Mouse (Mus musculus) liver, adult (tissue): Measurements from ENCODE around the gene Rubcn.

Experiments
- GATA4 ChIP-seq: IDR thresholded peaks from 2 replicates; pipeline ENCODE4 v1.6.1; 2014; ENCODE audit warnings: mild to moderate bottlenecking, low read length; ENCODE audit not compliant: insufficient replicate concordance

The Rubcn gene

GRCm38 (mm10) chr16:32813771-32814170 is 63.8 kb downstream of the Rubcn start:
- TF ChIP-seq GATA4, result no peak

GRCm38 (mm10) chr16:32813362-32813761 is 64.2 kb downstream of the Rubcn start:
- no peak for TF ChIP-seq GATA4

DNA sequence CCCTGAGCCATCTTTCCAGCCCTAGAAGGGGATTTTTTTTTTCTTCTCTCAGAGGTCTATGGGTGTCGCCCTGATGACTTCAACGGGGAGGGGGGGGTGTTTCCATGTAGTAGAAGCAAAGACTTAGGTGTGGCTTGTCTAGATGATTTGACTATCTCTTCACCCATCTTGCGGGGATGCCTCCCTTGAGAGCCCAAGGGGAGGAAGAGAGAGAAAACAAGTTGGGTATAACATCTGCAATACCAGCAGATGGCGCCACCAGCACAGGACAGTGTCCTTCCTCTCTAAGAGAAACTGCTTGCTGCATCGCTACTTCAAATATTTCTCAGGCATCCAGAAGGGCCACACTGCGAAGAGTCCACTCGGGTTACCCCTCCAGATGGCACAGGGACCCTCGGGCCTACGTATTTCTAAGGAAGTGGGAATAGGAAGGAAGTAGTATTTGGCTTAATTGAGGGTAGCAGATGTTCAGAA is 64.6 kb downstream of the Rubcn start:
- no peak for TF ChIP-seq GATA4

DNA sequence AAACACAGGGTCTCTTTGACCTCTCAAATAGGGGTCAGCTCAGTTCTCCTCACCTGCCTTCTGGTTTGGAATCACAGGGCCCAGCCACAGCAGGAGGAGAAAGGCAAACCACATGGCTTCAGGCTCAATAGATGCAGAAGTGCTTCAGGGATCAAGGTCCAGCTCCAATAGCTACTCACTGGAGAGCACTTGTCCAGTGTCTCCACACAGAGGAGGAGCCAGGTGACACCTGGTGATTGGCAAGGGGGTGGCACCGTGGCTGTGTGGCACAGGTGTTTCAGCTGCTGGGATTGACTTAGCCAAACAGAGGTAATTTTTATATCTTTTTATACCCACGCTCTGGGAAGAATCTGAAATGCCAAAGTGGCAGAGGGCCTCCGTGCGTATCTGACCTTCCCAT is 67.2 kb downstream of the Rubcn start, which contains the start of gene Smbd1:
Gene Smbd1 (minus strand): TSS at position 157 of the 400 bp plus-strand sequence.
- TF ChIP-seq GATA4, result no peak

DNA sequence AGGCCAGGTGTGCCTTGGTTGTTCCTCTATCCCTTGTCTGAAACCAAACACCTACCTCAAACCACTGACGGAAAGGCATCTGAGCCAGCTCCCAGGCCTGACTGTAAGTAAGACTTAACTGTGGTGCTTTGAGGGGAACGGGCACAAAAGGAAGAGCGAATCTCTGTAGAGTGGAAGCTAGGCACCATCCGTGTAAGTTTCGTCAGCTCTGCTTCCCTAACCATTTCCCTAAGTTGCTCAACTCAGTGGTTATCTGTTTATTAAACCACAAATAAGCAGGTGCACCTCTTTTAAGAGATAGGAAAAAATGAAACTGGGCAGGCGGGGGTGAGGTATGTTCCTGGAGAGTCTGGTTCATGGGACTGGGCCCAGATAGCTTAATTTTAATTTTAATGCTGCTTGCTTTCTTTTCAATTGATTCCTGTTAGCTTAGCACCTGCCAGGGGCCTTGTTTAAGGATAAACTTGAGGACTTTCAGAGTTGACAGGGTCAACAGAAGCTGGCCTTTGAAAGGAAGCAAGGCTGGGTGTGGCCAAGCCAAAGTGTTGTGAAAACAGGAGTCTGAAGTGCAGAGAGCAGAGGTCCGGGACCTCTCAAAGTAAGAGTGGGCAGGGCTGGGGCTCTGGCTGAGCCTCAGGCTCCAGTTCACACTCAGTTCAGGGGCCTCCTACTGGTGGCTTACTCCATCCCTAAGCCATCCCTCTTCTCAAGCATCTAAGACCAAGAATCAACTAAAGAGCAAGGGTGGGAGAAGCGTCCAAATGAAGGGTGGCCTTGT is 70.0 kb downstream of the Rubcn start:
- TF ChIP-seq GATA4, result 0 out of 2 replicates have a peak, but pooled peaks have one; percentile 16

DNA sequence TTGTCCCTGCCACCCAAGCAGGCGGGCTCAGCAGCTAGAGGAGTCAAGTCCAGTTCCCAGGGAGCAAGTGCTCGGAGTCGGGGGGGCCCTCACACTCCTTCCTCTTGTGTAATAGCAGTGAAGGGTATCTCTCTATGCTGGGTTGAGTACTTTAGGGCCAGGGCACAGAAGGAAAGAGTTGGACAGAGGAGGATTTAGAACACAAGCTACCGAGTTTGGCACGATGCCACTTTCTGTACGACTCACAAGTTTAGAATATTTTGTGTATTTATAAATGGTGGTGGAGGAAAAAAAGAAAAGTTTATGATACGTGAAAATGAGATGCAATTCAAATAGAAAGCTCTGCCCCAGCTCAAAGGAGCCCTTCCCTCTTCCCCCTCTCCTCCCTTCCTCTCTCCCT is 72.4 kb downstream of the Rubcn start:
- no peak for TF ChIP-seq GATA4

DNA sequence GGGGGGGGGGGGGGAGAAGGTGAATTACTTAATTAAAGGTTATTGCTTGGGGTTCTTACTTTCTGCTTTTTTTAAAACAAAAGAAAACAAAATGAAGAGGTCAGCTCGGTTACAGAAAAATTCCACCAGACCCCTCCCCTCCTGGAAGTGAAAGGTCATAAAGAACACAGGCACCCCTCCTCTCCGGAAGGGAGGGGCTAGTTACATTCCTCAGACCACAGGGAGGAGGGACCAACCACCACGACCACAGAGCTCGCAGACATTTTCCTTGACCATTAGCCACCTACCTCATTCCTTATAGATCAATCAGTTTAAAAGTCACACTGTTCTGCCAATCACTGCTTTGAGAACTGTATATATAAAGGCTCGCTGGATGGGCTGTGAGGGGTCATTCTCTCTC is 73.7 kb downstream of the Rubcn start:
- no peak for TF ChIP-seq GATA4

- TF ChIP-seq GATA4, result no peak
Measured at GRCm38 (mm10) chr16:32803252-32803853, 74.2 kb downstream of the Rubcn start.

- no peak for TF ChIP-seq GATA4
Measured at GRCm38 (mm10) chr16:32797426-32797689, 80.2 kb downstream of the Rubcn start, which contains the start of gene Muc20. Muc20 (minus strand) TSS chr16:32797435.

- no peak for TF ChIP-seq GATA4
Measured at GRCm38 (mm10) chr16:32796676-32797425, 80.7 kb downstream of the Rubcn start.

DNA sequence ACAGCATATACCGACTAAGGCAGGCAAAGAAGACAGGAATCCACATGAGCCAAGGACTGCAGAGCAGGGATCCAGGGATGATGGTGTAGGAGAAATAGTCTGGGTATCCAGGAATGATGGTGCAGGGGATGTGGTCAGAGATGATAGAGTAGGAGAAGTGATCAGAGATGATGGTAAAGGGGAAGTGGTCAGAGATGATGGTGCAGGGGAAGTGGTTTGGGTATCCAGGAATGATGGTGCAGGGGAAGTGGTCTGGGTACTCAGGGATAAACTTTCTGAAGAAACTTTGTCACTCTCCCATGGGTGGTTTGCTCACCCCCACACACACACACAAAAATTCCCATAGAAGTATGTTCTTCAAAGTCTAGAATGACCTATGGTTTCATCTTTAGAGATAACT is 82.4 kb downstream of the Rubcn start:
- TF ChIP-seq GATA4, result no peak

DNA sequence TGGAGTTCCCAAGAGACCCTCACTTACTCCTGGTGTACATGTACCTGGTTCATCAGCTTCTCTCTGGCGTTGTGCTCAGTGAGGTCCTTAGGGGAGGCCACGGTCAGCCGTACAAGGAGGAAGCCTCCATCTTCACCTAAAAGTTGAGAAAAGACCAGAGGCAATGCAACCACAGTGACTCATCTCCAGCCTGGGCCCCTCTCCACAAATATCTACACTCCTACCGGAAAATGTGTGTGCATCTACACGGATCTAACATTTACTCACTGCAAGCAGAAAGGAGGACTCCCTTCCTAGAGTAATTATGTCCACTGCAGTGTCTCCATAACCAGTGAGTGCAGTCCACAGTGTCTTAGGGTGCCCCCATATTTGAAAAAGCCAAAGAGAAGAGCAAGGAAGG is 87.5 kb downstream of the Rubcn start:
- TF ChIP-seq GATA4, result no peak

DNA sequence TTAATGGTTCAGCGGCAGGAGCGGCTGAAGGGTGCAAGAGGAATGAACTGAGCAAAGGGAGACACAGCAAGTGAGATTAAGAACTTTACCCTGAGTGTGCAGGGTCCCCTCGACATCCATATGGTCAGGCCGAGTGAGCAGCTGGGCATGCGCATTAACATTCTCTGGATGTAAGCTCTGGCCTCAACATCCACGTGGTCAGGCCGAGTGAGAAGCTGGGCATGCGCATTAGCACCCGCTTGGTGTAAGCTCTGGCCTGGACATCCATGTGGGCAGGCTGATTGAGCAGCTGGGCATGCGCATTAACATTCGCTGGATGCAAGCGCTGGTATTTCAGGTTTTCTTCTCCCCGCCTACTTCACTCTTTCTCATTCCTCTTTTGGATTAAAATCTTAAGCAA is 92.7 kb downstream of the Rubcn start:
- no peak for TF ChIP-seq GATA4

DNA sequence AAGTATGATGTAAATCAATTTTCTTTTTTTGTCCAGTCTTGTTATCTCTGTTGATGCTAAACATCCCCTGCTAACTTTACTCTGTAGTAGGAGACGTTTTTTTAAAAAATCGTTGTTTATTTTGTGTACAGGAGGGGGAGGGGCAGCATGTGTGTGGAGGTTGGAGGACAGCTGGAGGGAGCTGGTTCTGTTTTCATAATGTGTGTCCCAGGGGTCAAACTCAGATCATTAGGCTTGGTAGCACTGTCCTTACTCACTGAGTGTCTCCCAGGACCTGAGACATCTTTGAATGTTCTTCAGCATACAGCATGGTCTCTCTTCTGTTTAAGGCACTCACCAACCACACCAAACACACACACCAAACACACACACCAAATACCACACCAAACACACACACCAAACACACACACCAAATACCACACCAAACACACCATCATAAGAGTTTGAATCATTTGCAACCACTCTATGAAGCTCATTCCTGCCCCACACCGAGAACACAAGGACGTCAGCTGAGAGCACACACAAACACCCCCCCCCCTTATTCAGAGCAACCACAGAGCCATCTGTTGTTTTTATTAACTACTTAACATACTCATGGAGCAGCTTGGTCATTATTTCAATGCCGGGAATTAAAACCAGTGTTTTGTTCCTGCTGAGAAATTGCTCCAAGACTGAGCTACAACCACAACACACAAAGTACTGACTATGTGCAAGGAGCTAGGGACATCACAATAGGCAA is 94.1 kb downstream of the Rubcn start:
- no peak for TF ChIP-seq GATA4

DNA sequence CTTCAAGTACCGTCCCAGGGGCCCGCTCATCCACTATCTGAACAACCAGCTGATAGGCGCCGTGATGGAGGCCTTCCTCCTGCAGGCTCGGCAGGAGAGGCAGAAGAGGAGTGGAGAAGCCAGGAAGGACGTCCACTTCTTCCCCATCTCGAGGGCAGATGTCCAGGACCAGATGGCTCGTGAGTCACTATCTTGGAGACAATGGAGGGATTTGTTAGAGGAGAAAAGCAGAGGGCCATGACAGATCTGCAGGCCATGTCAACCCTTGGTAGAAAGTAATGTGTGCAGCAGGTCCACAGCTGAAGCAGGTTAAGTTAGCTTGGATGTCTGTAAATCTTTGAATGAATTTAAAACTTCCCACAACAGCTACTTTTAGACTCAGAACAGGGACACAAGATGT is 98.6 kb downstream of the Rubcn start:
- TF ChIP-seq GATA4, result no peak
